In the genomic region with DNA sequence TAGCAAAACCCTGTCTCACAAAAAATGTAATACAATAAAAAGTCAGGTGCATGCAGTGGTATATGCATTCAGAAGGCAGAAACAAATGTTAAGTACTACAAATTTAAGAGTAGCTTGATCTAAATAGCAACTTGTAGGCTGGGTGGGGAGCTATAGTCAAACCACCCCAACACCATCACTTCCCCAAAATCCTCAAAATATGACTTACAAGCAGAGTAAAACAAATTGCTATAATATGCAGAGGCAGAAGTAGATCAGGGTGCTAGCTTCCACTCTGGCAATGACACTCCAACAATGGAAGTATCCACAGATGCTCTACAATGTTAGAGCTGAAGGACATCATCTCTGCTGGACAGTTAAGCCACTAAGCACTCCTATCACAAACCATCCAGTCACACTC, we compare ENCODE assay signal across 33 mouse cellular contexts.
"Had no signal": no experiment of that assay in that cellular context is flagged by ENCODE, and none has a peak within 500 bp of the region (broad histone marks: within the 10 kb centered on the region; RNA-seq: fewer than 3 reads in every experiment).

No protein-coding gene starts in this region.

- H3K36me3 ChIP-seq: heart, embryonic 15.5 days; hindbrain, embryonic 12.5 days; intestine, embryonic 15.5 days had no signal

- H3K4me3 ChIP-seq: heart, embryonic 12.5 days; heart, embryonic 13.5 days; heart, embryonic 15.5 days; hindbrain, embryonic 10.5 days; hindbrain, embryonic 12.5 days; hindbrain, embryonic 13.5 days; hindbrain, embryonic 15.5 days; intestine, embryonic 15.5 days; kidney, embryonic 15.5 days; layer of hippocampus, adult 2 months; left cerebral cortex, adult 2 months had no signal

- H3K4me2 ChIP-seq: heart, embryonic 12.5 days; heart, embryonic 13.5 days; heart, embryonic 15.5 days; hindbrain, embryonic 12.5 days; hindbrain, embryonic 13.5 days; hindbrain, embryonic 14.5 days; hindbrain, embryonic 15.5 days; intestine, embryonic 15.5 days; kidney, embryonic 15.5 days had no signal

- ATAC-seq: hindbrain, embryonic 16.5 days; hindbrain, postnatal 0 days; inflammation-experienced regulatory T-cells, adult 6 months; intestine, embryonic 15.5 days; intestine, embryonic 16.5 days; intestine, postnatal 0 days had no signal

- H3K9me3 ChIP-seq: heart, embryonic 12.5 days; heart, embryonic 13.5 days; heart, embryonic 15.5 days; hindbrain, embryonic 10.5 days; hindbrain, embryonic 12.5 days; hindbrain, embryonic 13.5 days; hindbrain, embryonic 15.5 days; intestine, embryonic 15.5 days; kidney, embryonic 15.5 days had no signal

- DNase-seq: heart, postnatal 10 days; heart, postnatal 14 days; heart, postnatal 36 days; heart, postnatal 4 days; kidney, adult 18-20 months; kidney, adult 2 months; kidney, adult 8-10 months; kidney, adult 9 months; kidney, postnatal 10 days; kidney, postnatal 14 days; kidney, postnatal 25 days; kidney, postnatal 36 days; kidney, postnatal 4 days; layer of hippocampus, adult 9-11 months; layer of hippocampus, postnatal 36 days had no signal

- H3K27me3 ChIP-seq: heart, embryonic 12.5 days; heart, embryonic 13.5 days; heart, embryonic 15.5 days; hindbrain, embryonic 12.5 days; hindbrain, embryonic 13.5 days; hindbrain, embryonic 15.5 days; intestine, embryonic 15.5 days; kidney, embryonic 15.5 days had no signal

- H3K27ac ChIP-seq: heart, embryonic 13.5 days; heart, embryonic 15.5 days; hindbrain, embryonic 10.5 days; hindbrain, embryonic 12.5 days; hindbrain, embryonic 13.5 days; hindbrain, embryonic 14.5 days; hindbrain, embryonic 15.5 days; hindbrain, postnatal 0 days; intestine, embryonic 15.5 days; kidney, embryonic 15.5 days; kidney, postnatal 0 days; layer of hippocampus, adult 2 months; left cerebral cortex, adult 2 months had no signal

- H3K9ac ChIP-seq: heart, embryonic 12.5 days; heart, embryonic 13.5 days; heart, embryonic 15.5 days; hindbrain, embryonic 12.5 days; hindbrain, embryonic 13.5 days; hindbrain, embryonic 14.5 days; hindbrain, embryonic 15.5 days; intestine, embryonic 15.5 days; kidney, embryonic 15.5 days had no signal
